Mouse (Mus musculus) hindbrain, postnatal 0 days (tissue): Measurements from ENCODE around the gene Wfikkn1. TPM values are rescaled to one million over a fixed set of nuclear protein-coding genes. Genes with fewer than 3 reads are reported as not detected.

Experiments used
- ATAC-seq: fragments of 200-750 bp; cut with Nextera tagmentation; 2 replicates; pipeline ENCODE4 v1.8.0; 2017; ENCODE audit warnings: mild to moderate bottlenecking, moderate TSS enrichment, moderate library complexity
- DNase-seq: peaks from one replicate; pipeline ENCODE4 v3.0.0-alpha.2; 2015; ENCODE audit warnings: low spot score
- H3K27ac ChIP-seq: fragments of 300-500 bp; sonication (generic); 2 replicates; pipeline ENCODE4 v1.5.1; 2014; ENCODE audit warnings: mild to moderate bottlenecking
- H3K27me3 ChIP-seq: fragments of 300-500 bp; sonication (generic); 2 replicates; pipeline ENCODE4 v1.6.1; 2014; ENCODE audit warnings: low read length, mixed read lengths; ENCODE audit not compliant: insufficient read depth
- H3K36me3 ChIP-seq: fragments of 300-500 bp; sonication (generic); 2 replicates; pipeline ENCODE4 v1.6.1; 2014; ENCODE audit warnings: low read length, mixed read lengths; ENCODE audit not compliant: insufficient read depth
- H3K4me1 ChIP-seq: fragments of 300-500 bp; sonication (generic); 2 replicates; pipeline ENCODE4 v1.6.1; 2014; ENCODE audit warnings: antibody characterized with exemption, low read length, mixed read lengths; ENCODE audit not compliant: insufficient read depth
- H3K4me2 ChIP-seq: fragments of 300-500 bp; sonication (generic); 2 replicates; pipeline ENCODE4 v1.6.1; 2014; ENCODE audit warnings: low read depth, mild to moderate bottlenecking, low read length, moderate library complexity, mixed read lengths
- H3K4me3 ChIP-seq: fragments of 300-500 bp; sonication (generic); 2 replicates; pipeline ENCODE4 v1.5.1; 2014; ENCODE audit warnings: low read length
- H3K9ac ChIP-seq: fragments of 300-500 bp; sonication (generic); replicated peaks from 2 replicates; pipeline ENCODE4 v1.6.1; 2014; ENCODE audit warnings: mild to moderate bottlenecking, low read length, moderate library complexity, mixed read lengths
- H3K9me3 ChIP-seq: fragments of 300-500 bp; sonication (generic); 2 replicates; pipeline ENCODE4 v1.6.1; 2016; ENCODE audit warnings: low read length, mixed read lengths
- CTCF ChIP-seq: IDR thresholded peaks from 2 replicates; pipeline ENCODE4 v1.5.1; 2016; ENCODE audit warnings: antibody characterized with exemption, control low read depth, low read depth
- WGBS: fragments of 180-500 bp; shearing (Covaris S2); extraction: QIAGEN DNeasy Blood & Tissue Kit; methylation state at CpG from one replicate; pipeline ENCODE4 v1.1.7; 2014; 5-methylcytosine and 5-hydroxymethylcytosine counted together
- polyA plus RNA-seq: library from polyadenylated mRNA; unstranded; fragments of >200 nt; fragmentation: Nextera tagmentation; extraction: Ambion mirVana; gene quantifications from 2 replicates; pipeline ENCODE4 v1.2.1, GENCODE M21; 2015
- total RNA-seq: library from RNA; depleted of rRNA; stranded (reverse); fragments of >200 nt; gene quantifications from 2 replicates; pipeline ENCODE4 v1.2.3, GENCODE M21; 2014

Wfikkn1 gene
- total and polyA plus RNA-seq, 2 experiments from 2014 or later: 0.58 to 1.2 TPM

- ATAC-seq: no peak
Measured at GRCm38 (mm10) chr17:25840519-25840918, 40.1 kb downstream of the Wfikkn1 start.

GRCm38 (mm10) chr17:25839455-25840235, 41.0 kb downstream of the Wfikkn1 start:
- DNase-seq (no peak), ATAC-seq (no peak)
- Histone ChIP-seq H3K4me2 (no peak overlapping the region), H3K36me3 (peaks cover 37% of the 10 kb centered on the region), H3K4me1 (peaks cover 36% of the 10 kb centered on the region), H3K27me3 (no peaks in the 10 kb centered on the region), H3K9me3 (no peaks in the 10 kb centered on the region), H3K9ac (no peak overlapping the region), H3K27ac (no peak overlapping the region), H3K4me3 (no peak overlapping the region)
- no peak for TF ChIP-seq CTCF
- whole genome bisulfite sequencing: 86% methylated on average over 14 of the region's 14 CpGs

More at GRCm38 (mm10) chr17:25840519-25840918, 40.1 kb downstream of the Wfikkn1 start:
- no peak for TF ChIP-seq CTCF
- DNase-seq: no peak
- Histone ChIP-seq H3K4me1 (peaks cover 27% of the 10 kb centered on the region), H3K36me3 (peaks cover 37% of the 10 kb centered on the region), H3K9ac (no peak overlapping the region), H3K4me3 (no peak overlapping the region), H3K27me3 (no peaks in the 10 kb centered on the region), H3K27ac (no peak overlapping the region), H3K4me2 (no peak overlapping the region), H3K9me3 (no peaks in the 10 kb centered on the region)
- 94% methylated on average over 6 of the region's 6 CpGs for WGBS

DNA sequence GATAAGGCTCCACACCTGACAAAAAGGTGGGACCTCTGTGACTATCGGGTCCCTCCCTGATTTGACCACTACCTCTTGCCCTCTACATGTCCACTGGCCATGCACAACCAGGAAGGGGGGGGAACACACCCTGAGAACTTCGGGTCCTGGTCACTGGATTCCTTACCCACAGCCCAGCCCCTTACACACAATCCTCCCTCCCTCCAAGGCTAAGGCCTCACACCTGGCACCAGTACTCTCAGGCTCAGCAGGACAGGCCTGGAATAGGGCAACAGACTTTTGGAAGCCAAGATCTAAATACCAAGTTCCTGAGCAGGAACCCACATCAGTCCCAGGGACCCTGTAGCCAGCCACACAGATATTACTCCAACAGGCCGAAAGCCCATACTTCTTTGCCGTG, 41.8 kb downstream of the Wfikkn1 start:
- H3K4me3 ChIP-seq: no peak overlapping the region
- 85% methylated on average over 4 of the region's 4 CpGs for WGBS
- no peak overlapping the region for H3K9ac ChIP-seq
- no peak for DNase-seq
- TF ChIP-seq CTCF: no peak
- H3K4me1 ChIP-seq: peaks cover 43% of the 10 kb centered on the region
- peaks cover 37% of the 10 kb centered on the region for H3K36me3 ChIP-seq
- no peak overlapping the region for H3K27ac ChIP-seq
- no peaks in the 10 kb centered on the region for H3K9me3 ChIP-seq
- no peaks in the 10 kb centered on the region for H3K27me3 ChIP-seq
- ATAC-seq: no peak
- no peak overlapping the region for H3K4me2 ChIP-seq

DNA sequence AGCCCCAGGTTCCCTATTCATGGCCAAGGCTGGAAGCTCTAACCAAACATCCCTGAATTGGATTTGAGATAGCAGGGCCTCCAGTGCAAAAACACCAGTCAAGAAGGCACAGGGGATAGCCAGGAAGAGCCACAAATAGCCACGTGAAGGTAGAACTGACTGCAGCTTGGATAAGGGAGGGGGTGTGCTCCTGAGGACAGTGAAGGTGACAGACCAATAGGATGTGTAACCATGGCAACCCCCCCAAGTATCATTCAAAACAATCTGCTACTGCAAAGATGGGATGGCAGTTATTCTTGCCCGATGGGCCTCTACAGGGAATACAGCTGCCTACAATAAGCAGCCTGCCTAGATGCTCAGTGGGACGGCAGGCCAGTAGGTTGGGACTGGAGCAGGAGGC, 43.1 kb downstream of the Wfikkn1 start:
- H3K27me3 ChIP-seq: no peaks in the 10 kb centered on the region
- H3K9ac ChIP-seq: peak overlapping the region; percentile 72; the same call in 1 of the 2 replicates
- H3K4me3 ChIP-seq: no peak overlapping the region
- DNase-seq: peak; percentile 54
- peak overlapping the region; percentile 80 for H3K4me2 ChIP-seq
- 18% methylated on average over 3 of the region's 3 CpGs for WGBS
- H3K27ac ChIP-seq: peak overlapping the region; percentile 89
- ATAC-seq: no peak
- H3K4me1 ChIP-seq: peaks cover 38% of the 10 kb centered on the region
- H3K9me3 ChIP-seq: no peaks in the 10 kb centered on the region
- no peak for TF ChIP-seq CTCF
- peaks cover 37% of the 10 kb centered on the region for H3K36me3 ChIP-seq

DNA sequence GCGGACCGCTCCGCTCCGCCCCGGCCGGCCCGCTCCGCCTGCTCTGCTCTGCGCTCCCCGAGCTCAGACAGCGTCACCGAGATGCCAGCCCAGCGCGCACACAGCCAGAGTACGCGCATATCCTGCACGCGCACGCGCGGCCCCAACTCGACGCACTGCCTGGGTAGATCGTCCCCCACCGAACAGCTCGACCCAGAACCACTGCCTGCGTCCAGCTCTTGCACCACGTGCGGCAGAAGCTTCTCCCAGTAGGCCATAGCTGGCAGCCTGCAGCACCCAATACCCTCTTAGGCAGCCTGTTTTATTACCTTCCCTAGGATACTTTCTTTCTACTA, 43.6 kb downstream of the Wfikkn1 start, which contains the start of gene Rhbdl1:
TSS of gene Rhbdl1 (minus strand) at position 220 of the 335 bp plus-strand sequence.
- Histone ChIP-seq H3K36me3 (peaks cover 33% of the 10 kb centered on the region), H3K9ac (peak within 1 kb of the TSS; percentile 72), H3K4me1 (peaks cover 39% of the 10 kb centered on the region), H3K9me3 (no peaks in the 10 kb centered on the region), H3K4me2 (peak within 1 kb of the TSS; percentile 80), H3K27me3 (no peaks in the 10 kb centered on the region), H3K27ac (peak within 1 kb of the TSS; percentile 89), H3K4me3 (peak within 1 kb of the TSS; percentile 47)
- WGBS: 7% methylated on average over 28 of the region's 29 CpGs
- peak; percentile 48 for ATAC-seq
- no peak for TF ChIP-seq CTCF
- peak; percentile 91 for DNase-seq

- Histone ChIP-seq H3K4me1 (peaks cover 44% of the 10 kb centered on the region), H3K9me3 (no peaks in the 10 kb centered on the region), H3K4me2 (peak overlapping the region; percentile 80), H3K36me3 (peaks cover 28% of the 10 kb centered on the region), H3K27me3 (no peaks in the 10 kb centered on the region), H3K27ac (peak overlapping the region; percentile 89), H3K4me3 (peak overlapping the region; percentile 47), H3K9ac (peak overlapping the region; percentile 72)
- ATAC-seq (no peak), DNase-seq (peak; percentile 31)
- no peak for TF ChIP-seq CTCF
- WGBS: 18% methylated on average over 23 of the region's 23 CpGs
Measured at GRCm38 (mm10) chr17:25836397-25837075, 44.1 kb downstream of the Wfikkn1 start.

GRCm38 (mm10) chr17:25835816-25836215, 44.8 kb downstream of the Wfikkn1 start:
- Histone ChIP-seq H3K9ac (peak overlapping the region; percentile 72), H3K4me2 (peak overlapping the region; percentile 80), H3K27me3 (no peaks in the 10 kb centered on the region), H3K9me3 (no peaks in the 10 kb centered on the region), H3K4me3 (no peak overlapping the region), H3K27ac (peak overlapping the region; percentile 89), H3K4me1 (peaks cover 44% of the 10 kb centered on the region), H3K36me3 (peaks cover 26% of the 10 kb centered on the region)
- DNase-seq: no peak
- no peak for TF ChIP-seq CTCF
- no peak for ATAC-seq
- WGBS: 91% methylated on average over 16 of the region's 16 CpGs
